Mouse (Mus musculus): ENCODE data around the gene Tmem108.

The Tmem108 gene

GRCm38 (mm10) chr9:103459307-103459706 is 302.3 kb downstream of the Tmem108 start:
- H3K4me1 ChIP-seq (replicated peaks; ENCODE audit: low read depth, low read length): no peaks in the 10 kb centered on the region
- H3K4me3 ChIP-seq (replicated peaks; ENCODE audit: low read length): no peak overlapping the region
- H3K9me3 ChIP-seq (ENCODE audit: low read length): no peaks in the 10 kb centered on the region
- TF ChIP-seq POU5F1 (IDR thresholded peaks at IDR 0.05; ENCODE audit: borderline replicate concordance, low read length) (no peak), CTCF (conservative IDR thresholded peaks at IDR 0.05; ENCODE audit: low read length) (no peak), NANOG (IDR thresholded peaks at IDR 0.05; ENCODE audit: borderline replicate concordance, low read length) (no peak)
- H3K36me3 ChIP-seq (ENCODE audit: insufficient read depth, low read length): no peaks in the 10 kb centered on the region
- peaks cover 7% of the 10 kb centered on the region; the same call in 1 of the 2 replicates for H3K27me3 ChIP-seq (ENCODE audit: insufficient read depth, low read length)

GRCm38 (mm10) chr9:103449651-103450050 is 312.0 kb downstream of the Tmem108 start:
- TF ChIP-seq NANOG (IDR thresholded peaks at IDR 0.05; ENCODE audit: borderline replicate concordance, low read length) (no peak), POU5F1 (IDR thresholded peaks at IDR 0.05; ENCODE audit: borderline replicate concordance, low read length) (no peak), CTCF (conservative IDR thresholded peaks at IDR 0.05; ENCODE audit: low read length) (no peak)
- H3K4me1 ChIP-seq (replicated peaks; ENCODE audit: low read depth, low read length): no peaks in the 10 kb centered on the region
- H3K36me3 ChIP-seq (ENCODE audit: insufficient read depth, low read length): no peaks in the 10 kb centered on the region
- no peaks in the 10 kb centered on the region for H3K27me3 ChIP-seq (ENCODE audit: insufficient read depth, low read length)
- peaks cover 22% of the 10 kb centered on the region for H3K9me3 ChIP-seq (ENCODE audit: low read length)
- no peak overlapping the region for H3K4me3 ChIP-seq (replicated peaks; ENCODE audit: low read length)

GRCm38 (mm10) chr9:103449092-103449491 is 312.5 kb downstream of the Tmem108 start:
- no peaks in the 10 kb centered on the region for H3K36me3 ChIP-seq (ENCODE audit: insufficient read depth, low read length)
- no peaks in the 10 kb centered on the region for H3K4me1 ChIP-seq (replicated peaks; ENCODE audit: low read depth, low read length)
- TF ChIP-seq POU5F1 (IDR thresholded peaks at IDR 0.05; ENCODE audit: borderline replicate concordance, low read length): no peak
- no peak for TF ChIP-seq NANOG (IDR thresholded peaks at IDR 0.05; ENCODE audit: borderline replicate concordance, low read length)
- TF ChIP-seq CTCF (conservative IDR thresholded peaks at IDR 0.05; ENCODE audit: low read length): no peak
- H3K4me3 ChIP-seq (replicated peaks; ENCODE audit: low read length): no peak overlapping the region
- no peaks in the 10 kb centered on the region for H3K27me3 ChIP-seq (ENCODE audit: insufficient read depth, low read length)
- H3K9me3 ChIP-seq (ENCODE audit: low read length): peaks cover 22% of the 10 kb centered on the region

GRCm38 (mm10) chr9:103444656-103445055 is 317.0 kb downstream of the Tmem108 start:
- Histone ChIP-seq H3K9me3 (ENCODE audit: low read length) (peaks cover 3% of the 10 kb centered on the region), H3K4me1 (replicated peaks; ENCODE audit: low read depth, low read length) (no peaks in the 10 kb centered on the region), H3K27me3 (ENCODE audit: insufficient read depth, low read length) (no peaks in the 10 kb centered on the region), H3K4me3 (replicated peaks; ENCODE audit: low read length) (no peak overlapping the region), H3K36me3 (ENCODE audit: insufficient read depth, low read length) (no peaks in the 10 kb centered on the region)
- TF ChIP-seq CTCF (conservative IDR thresholded peaks at IDR 0.05; ENCODE audit: low read length) (peak; percentile 76), NANOG (IDR thresholded peaks at IDR 0.05; ENCODE audit: borderline replicate concordance, low read length) (no peak), POU5F1 (IDR thresholded peaks at IDR 0.05; ENCODE audit: borderline replicate concordance, low read length) (no peak)

- Histone ChIP-seq H3K27me3 (ENCODE audit: insufficient read depth, low read length) (no peaks in the 10 kb centered on the region), H3K4me1 (replicated peaks; ENCODE audit: low read depth, low read length) (no peaks in the 10 kb centered on the region), H3K36me3 (ENCODE audit: insufficient read depth, low read length) (no peaks in the 10 kb centered on the region), H3K9me3 (ENCODE audit: low read length) (no peaks in the 10 kb centered on the region), H3K4me3 (replicated peaks; ENCODE audit: low read length) (no peak overlapping the region)
- TF ChIP-seq POU5F1 (IDR thresholded peaks at IDR 0.05; ENCODE audit: borderline replicate concordance, low read length): no peak
- TF ChIP-seq CTCF (conservative IDR thresholded peaks at IDR 0.05; ENCODE audit: low read length): no peak
- TF ChIP-seq NANOG (IDR thresholded peaks at IDR 0.05; ENCODE audit: borderline replicate concordance, low read length): no peak
Observed at GRCm38 (mm10) chr9:103443824-103444185, 317.8 kb downstream of the Tmem108 start.

- no peak for TF ChIP-seq NANOG (IDR thresholded peaks at IDR 0.05; ENCODE audit: borderline replicate concordance, low read length)
- TF ChIP-seq POU5F1 (IDR thresholded peaks at IDR 0.05; ENCODE audit: borderline replicate concordance, low read length): no peak
- TF ChIP-seq CTCF (conservative IDR thresholded peaks at IDR 0.05; ENCODE audit: low read length): no peak
- Histone ChIP-seq H3K4me1 (replicated peaks; ENCODE audit: low read depth, low read length) (no peaks in the 10 kb centered on the region), H3K9me3 (ENCODE audit: low read length) (no peaks in the 10 kb centered on the region), H3K27me3 (ENCODE audit: insufficient read depth, low read length) (no peaks in the 10 kb centered on the region), H3K4me3 (replicated peaks; ENCODE audit: low read length) (no peak overlapping the region), H3K36me3 (ENCODE audit: insufficient read depth, low read length) (no peaks in the 10 kb centered on the region)
Observed at GRCm38 (mm10) chr9:103443121-103443823, 318.4 kb downstream of the Tmem108 start.

DNA sequence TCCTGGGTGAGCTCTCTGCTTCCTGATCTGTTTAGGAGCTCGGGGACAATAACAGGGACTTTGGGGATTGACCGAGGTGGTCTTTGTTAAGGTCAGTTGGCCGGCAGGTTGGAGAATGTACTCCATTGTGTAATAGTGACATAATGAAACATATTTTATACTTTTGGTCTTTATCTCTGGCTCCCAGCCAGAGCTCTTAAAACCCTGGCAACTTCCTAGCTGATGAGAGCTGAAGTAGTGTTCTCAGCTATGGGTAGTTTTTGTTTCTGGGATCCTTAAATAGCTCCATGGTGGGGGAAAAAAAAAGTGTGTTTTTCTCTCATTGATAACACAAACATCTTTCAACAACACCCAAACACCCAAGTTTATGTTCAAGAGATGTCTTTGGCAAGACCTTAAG is 321.0 kb downstream of the Tmem108 start:
- no peak overlapping the region for H3K4me3 ChIP-seq (replicated peaks; ENCODE audit: low read length)
- TF ChIP-seq POU5F1 (IDR thresholded peaks at IDR 0.05; ENCODE audit: borderline replicate concordance, low read length) (no peak), NANOG (IDR thresholded peaks at IDR 0.05; ENCODE audit: borderline replicate concordance, low read length) (no peak), CTCF (conservative IDR thresholded peaks at IDR 0.05; ENCODE audit: low read length) (no peak)
- no peaks in the 10 kb centered on the region for H3K36me3 ChIP-seq (ENCODE audit: insufficient read depth, low read length)
- H3K9me3 ChIP-seq (ENCODE audit: low read length): no peaks in the 10 kb centered on the region
- H3K27me3 ChIP-seq (ENCODE audit: insufficient read depth, low read length): no peaks in the 10 kb centered on the region
- no peaks in the 10 kb centered on the region for H3K4me1 ChIP-seq (replicated peaks; ENCODE audit: low read depth, low read length)

DNA sequence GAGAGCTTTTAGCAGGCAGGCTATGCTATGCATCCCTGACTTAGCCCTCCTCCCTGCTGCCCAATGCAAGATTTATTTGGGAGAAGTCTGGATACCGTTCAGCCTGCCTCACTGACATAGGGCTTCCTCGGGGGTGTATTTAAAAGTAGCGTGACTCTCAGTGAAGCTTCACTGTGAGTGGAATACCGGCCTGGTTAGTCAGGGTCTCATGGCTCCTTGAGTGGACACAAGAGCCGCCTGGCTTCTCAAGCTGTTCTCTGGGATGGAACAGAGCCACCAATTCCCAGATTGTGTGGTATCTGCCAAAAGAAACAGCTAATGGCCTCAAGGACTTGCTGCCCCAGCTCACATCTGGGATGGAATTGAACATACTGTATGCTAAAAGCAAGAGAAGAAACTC is 324.5 kb downstream of the Tmem108 start:
- Histone ChIP-seq H3K9me3 (ENCODE audit: low read length) (no peaks in the 10 kb centered on the region), H3K36me3 (ENCODE audit: insufficient read depth, low read length) (no peaks in the 10 kb centered on the region), H3K4me3 (replicated peaks; ENCODE audit: low read length) (no peak overlapping the region), H3K27me3 (ENCODE audit: insufficient read depth, low read length) (no peaks in the 10 kb centered on the region), H3K4me1 (replicated peaks; ENCODE audit: low read depth, low read length) (no peaks in the 10 kb centered on the region)
- no peak for TF ChIP-seq CTCF (conservative IDR thresholded peaks at IDR 0.05; ENCODE audit: low read length)
- TF ChIP-seq NANOG (IDR thresholded peaks at IDR 0.05; ENCODE audit: borderline replicate concordance, low read length): no peak
- no peak for TF ChIP-seq POU5F1 (IDR thresholded peaks at IDR 0.05; ENCODE audit: borderline replicate concordance, low read length)

DNA sequence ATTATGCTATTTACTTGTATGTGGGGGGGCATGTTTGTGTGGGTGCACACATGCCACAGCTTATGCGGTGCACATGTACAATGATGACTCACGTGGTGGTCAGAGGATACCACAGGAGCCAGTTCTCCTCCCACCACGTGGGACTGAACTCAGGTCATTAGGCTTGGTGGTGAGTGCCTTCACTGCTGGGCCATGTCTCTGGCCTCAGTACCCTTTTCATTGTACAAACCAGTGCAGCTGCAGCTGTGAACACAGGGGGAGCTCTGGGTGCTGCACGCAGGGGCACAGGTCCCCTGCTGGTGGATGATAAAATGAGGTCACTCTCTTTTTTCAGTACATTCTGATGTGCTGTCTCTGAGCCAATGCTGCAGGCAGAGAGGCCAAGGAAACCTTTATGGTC is 327.5 kb downstream of the Tmem108 start:
- Histone ChIP-seq H3K4me3 (replicated peaks; ENCODE audit: low read length) (no peak overlapping the region), H3K9me3 (ENCODE audit: low read length) (no peaks in the 10 kb centered on the region), H3K27me3 (ENCODE audit: insufficient read depth, low read length) (no peaks in the 10 kb centered on the region), H3K36me3 (ENCODE audit: insufficient read depth, low read length) (no peaks in the 10 kb centered on the region), H3K4me1 (replicated peaks; ENCODE audit: low read depth, low read length) (no peaks in the 10 kb centered on the region)
- TF ChIP-seq NANOG (IDR thresholded peaks at IDR 0.05; ENCODE audit: borderline replicate concordance, low read length): no peak
- TF ChIP-seq CTCF (conservative IDR thresholded peaks at IDR 0.05; ENCODE audit: low read length): no peak
- no peak for TF ChIP-seq POU5F1 (IDR thresholded peaks at IDR 0.05; ENCODE audit: borderline replicate concordance, low read length)
